Mouse (Mus musculus) bone marrow macrophage, adult 2 months (primary cell): ENCODE data around the gene Pax8.

ENCODE experiments used
- CTCF ChIP-seq: IDR thresholded peaks from 2 replicates; pipeline ENCODE4 v1.5.1; 2012; ENCODE audit warnings: low read depth, mild to moderate bottlenecking, low read length, moderate library complexity
- POLR2A ChIP-seq: IDR thresholded peaks from 2 replicates; pipeline ENCODE4 v1.6.1; 2012; ENCODE audit warnings: mild to moderate bottlenecking, low read depth, low read length, borderline replicate concordance

DNA sequence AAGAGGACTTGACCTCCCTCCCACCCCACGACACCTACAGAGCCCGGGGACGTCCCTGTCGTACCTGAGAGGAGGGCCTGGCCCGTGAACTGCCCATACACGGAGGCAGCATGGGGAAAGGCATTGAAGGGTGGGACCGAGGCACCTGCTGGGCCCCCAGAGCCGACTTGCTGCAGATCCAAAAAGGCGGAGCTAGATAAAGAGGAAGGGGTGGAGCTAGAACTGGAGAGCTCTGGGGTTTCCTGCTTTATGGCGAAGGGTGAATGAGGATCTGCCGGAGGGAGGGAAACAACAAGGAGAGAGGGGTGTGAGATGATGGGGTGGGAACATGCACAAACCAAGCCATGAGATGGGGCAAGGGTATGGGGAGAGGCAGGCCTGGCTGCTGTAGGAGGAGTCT is 39.7 kb downstream of the Pax8 start:
- TF ChIP-seq POLR2A = no peak
- no peak for TF ChIP-seq CTCF
